Mouse (Mus musculus) MEL (cell line): ENCODE data around the gene Dmrta2. TPM values are rescaled to one million over a fixed set of nuclear protein-coding genes. Genes with fewer than 3 reads are reported as not detected.

Experiments used
- DNase-seq: peaks from one replicate; pipeline ENCODE4 v3.0.0; 2011; ENCODE audit warnings: low read depth, low spot score
- H3K27ac ChIP-seq: 2 replicates; pipeline ENCODE4 v1.5.1; 2012; ENCODE audit warnings: low read depth, mild to moderate bottlenecking, control low read depth, low read length, moderate library complexity; ENCODE audit not compliant: control insufficient read depth
- H3K27me3 ChIP-seq, 2 experiments: fragments of 150-350 bp in 1 of 2; sonication (generic) in 1 of 2; 2 replicates each; pipeline ENCODE4 v1.6.1; 2012; ENCODE audit warnings: low read length in 2 of 2, mild to moderate bottlenecking in 2 of 2, improper control_type of control experiment in 1 of 2, moderate library complexity in 1 of 2; ENCODE audit not compliant: insufficient read depth in 2 of 2, control insufficient read depth in 1 of 2
- H3K36me3 ChIP-seq, 2 experiments: 2 replicates each; pipeline ENCODE4 v1.6.1; 2012 to 2014; ENCODE audit warnings: low read length in 2 of 2, improper control_type of control experiment in 1 of 2, inconsistent platforms in 1 of 2, mild to moderate bottlenecking in 1 of 2; ENCODE audit not compliant: insufficient read depth in 2 of 2, control insufficient read depth in 1 of 2
- H3K4me1 ChIP-seq, 2 experiments: fragments of 150-350 bp in 1 of 2; sonication (generic) in 1 of 2; 2 replicates each; pipeline ENCODE4 v1.6.1; 2012; ENCODE audit warnings: low read length in 2 of 2, improper control_type of control experiment in 1 of 2, mild to moderate bottlenecking in 1 of 2; ENCODE audit not compliant: insufficient read depth in 2 of 2, control insufficient read depth in 1 of 2
- H3K4me3 ChIP-seq, 2 experiments: fragments of 150-350 bp in 1 of 2; sonication (generic) in 1 of 2; 2 replicates each; pipeline ENCODE4 v1.5.1; 2012; ENCODE audit warnings: low read depth in 2 of 2, low read length in 2 of 2, mild to moderate bottlenecking in 2 of 2, moderate library complexity in 2 of 2, control low read depth in 1 of 2, improper control_type of control experiment in 1 of 2; ENCODE audit not compliant: control insufficient read depth in 1 of 2, insufficient read depth in 1 of 2
- H3K79me2 ChIP-seq: 2 replicates; pipeline ENCODE4 v1.6.1; 2012; ENCODE audit warnings: mild to moderate bottlenecking, low read length, moderate library complexity; ENCODE audit not compliant: control insufficient read depth, poor library complexity, insufficient read depth
- H3K9ac ChIP-seq: 2 replicates; pipeline ENCODE4 v1.6.1; 2012; ENCODE audit warnings: low read depth, mild to moderate bottlenecking, control low read depth, low read length, moderate library complexity; ENCODE audit not compliant: control insufficient read depth, poor library complexity, severe bottlenecking
- H3K9me3 ChIP-seq: fragments of 150-350 bp; sonication (generic); replicated peaks from 2 replicates; pipeline ENCODE4 v1.6.1; 2012; ENCODE audit warnings: mild to moderate bottlenecking, low read length, improper control_type of control experiment, moderate library complexity; ENCODE audit not compliant: insufficient read depth
- CHD2 ChIP-seq: IDR thresholded peaks from 2 replicates; pipeline ENCODE4 v1.6.1; 2011; ENCODE audit warnings: low read length, improper control_type of control experiment
- CTCF ChIP-seq, 3 experiments: IDR thresholded peaks in 2 of 3; conservative IDR thresholded peaks in 1 of 3; 2 replicates each; pipeline ENCODE4 v1.5.1; 2011 to 2012; ENCODE audit warnings: low read length in 3 of 3, low read depth in 2 of 3, mild to moderate bottlenecking in 2 of 3, improper control_type of control experiment in 1 of 3, inconsistent platforms in 1 of 3, mixed read lengths in 1 of 3, moderate library complexity in 1 of 3; ENCODE audit not compliant: control insufficient read depth in 1 of 3, insufficient read depth in 1 of 3, poor library complexity in 1 of 3, severe bottlenecking in 1 of 3
- ELF1 ChIP-seq: IDR thresholded peaks from 2 replicates; pipeline ENCODE4 v1.6.1; 2014; ENCODE audit warnings: low read depth, mild to moderate bottlenecking, inconsistent platforms, low read length, improper control_type of control experiment, moderate library complexity
- EP300 ChIP-seq, 2 experiments: IDR thresholded peaks; 2 replicates each; pipeline ENCODE4 v1.6.1; 2011; ENCODE audit warnings: improper control_type of control experiment in 2 of 2, low read length in 2 of 2, low read depth in 1 of 2, mild to moderate bottlenecking in 1 of 2
- ETS1 ChIP-seq: IDR thresholded peaks from 2 replicates; pipeline ENCODE4 v1.6.1; 2012; ENCODE audit warnings: low read depth, mild to moderate bottlenecking, inconsistent platforms, low read length, improper control_type of control experiment, moderate library complexity
- GABPA ChIP-seq: IDR thresholded peaks from 2 replicates; pipeline ENCODE4 v1.6.1; 2012; ENCODE audit warnings: low read depth, mild to moderate bottlenecking, inconsistent platforms, low read length, improper control_type of control experiment, moderate library complexity
- HCFC1 ChIP-seq: IDR thresholded peaks from 2 replicates; pipeline ENCODE4 v1.6.1; 2012; ENCODE audit warnings: low read depth, mild to moderate bottlenecking, inconsistent platforms, low read length, improper control_type of control experiment, moderate library complexity
- MAFK ChIP-seq: IDR thresholded peaks from 2 replicates; pipeline ENCODE4 v1.6.1; 2011; ENCODE audit warnings: low read depth, mild to moderate bottlenecking, low read length, improper control_type of control experiment, borderline replicate concordance
- MAZ ChIP-seq: IDR thresholded peaks from 2 replicates; pipeline ENCODE4 v1.6.1; 2012; ENCODE audit warnings: low read depth, mild to moderate bottlenecking, inconsistent platforms, low read length, improper control_type of control experiment
- MXI1 ChIP-seq: IDR thresholded peaks from 2 replicates; pipeline ENCODE4 v1.6.1; 2011; ENCODE audit warnings: mild to moderate bottlenecking, low read depth, low read length, improper control_type of control experiment
- NELFE ChIP-seq: IDR thresholded peaks from 2 replicates; pipeline ENCODE4 v1.6.1; 2011; ENCODE audit warnings: low read depth, low read length, improper control_type of control experiment
- NRF1 ChIP-seq: IDR thresholded peaks from 2 replicates; pipeline ENCODE4 v1.6.1; 2014; ENCODE audit warnings: low read depth, mild to moderate bottlenecking, inconsistent platforms, low read length, improper control_type of control experiment, moderate library complexity; ENCODE audit not compliant: poor library complexity, insufficient read depth, severe bottlenecking
- POLR2AphosphoS5 ChIP-seq: IDR thresholded peaks from 2 replicates; pipeline ENCODE4 v1.6.1; 2012; ENCODE audit warnings: low read depth, borderline replicate concordance, mild to moderate bottlenecking, inconsistent platforms, low read length, moderate library complexity, mixed read lengths
- TAL1 ChIP-seq: IDR thresholded peaks from 2 replicates; pipeline ENCODE4 v1.6.1; 2012; ENCODE audit warnings: mild to moderate bottlenecking, inconsistent platforms, low read length, moderate library complexity, mixed read lengths
- TBP ChIP-seq: IDR thresholded peaks from 2 replicates; pipeline ENCODE4 v1.8.0; 2011; ENCODE audit warnings: low read depth, low read length, improper control_type of control experiment
- ZC3H11A ChIP-seq: IDR thresholded peaks from 2 replicates; pipeline ENCODE4 v1.6.1; 2012; ENCODE audit warnings: low read depth, mild to moderate bottlenecking, inconsistent platforms, low read length, improper control_type of control experiment
- ZNF384 ChIP-seq: IDR thresholded peaks from 2 replicates; pipeline ENCODE4 v1.6.1; 2012; ENCODE audit warnings: low read depth, mild to moderate bottlenecking, inconsistent platforms, low read length, improper control_type of control experiment
- polyA plus RNA-seq, 2 experiments: library from polyadenylated mRNA; stranded (reverse) in 1 of 2; unstranded in 1 of 2; fragments of >175 nt in 1 of 2; fragments of >200 nt in 1 of 2; gene quantifications; 2 replicates each; pipeline versions ENCODE4 v1.2.1 to v1.2.4; 2012; ENCODE audit warnings: low replicate concordance in 2 of 2, low read depth in 1 of 2; ENCODE audit not compliant: insufficient read length in 2 of 2, insufficient read depth in 1 of 2, missing spikeins in 1 of 2
- total RNA-seq: library from RNA; depleted of rRNA; stranded (reverse); fragments of 300-350 nt; gene quantifications from 2 replicates; pipeline ENCODE4 v1.2.3, GENCODE M21; 2012

The Dmrta2 gene
- total and polyA plus RNA-seq, 3 experiments, result 0.08 to 0.11 TPM; not detected in 1

DNA sequence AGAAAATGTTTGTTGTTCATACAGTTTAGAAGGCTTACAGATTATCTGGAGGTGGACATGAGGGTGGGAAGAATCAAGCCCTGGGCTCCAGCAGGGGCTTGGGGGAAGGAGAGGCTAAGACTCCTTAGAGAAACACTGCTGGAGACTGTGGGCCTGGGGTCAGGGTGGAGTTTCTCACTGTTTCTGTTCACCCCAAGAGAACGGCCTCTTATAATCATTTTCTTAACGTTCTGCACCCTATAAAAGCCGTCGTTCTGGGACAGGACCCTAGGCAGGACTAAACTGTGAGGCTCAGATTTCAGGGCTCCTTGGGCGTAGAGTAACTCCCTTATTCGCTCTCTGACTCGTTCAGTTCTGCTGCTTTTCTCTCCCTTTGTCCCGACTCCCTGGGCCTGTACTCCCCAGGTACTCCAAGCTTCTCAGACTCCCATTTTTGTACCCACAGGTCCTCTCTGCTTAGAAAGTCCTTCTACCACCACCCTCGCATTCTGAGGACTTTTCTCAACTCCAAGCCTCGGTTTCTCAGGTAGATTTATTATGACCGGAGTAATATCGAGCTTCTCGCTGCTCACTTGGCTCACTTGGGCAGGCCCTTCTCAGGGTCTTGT lies 9.0 kb downstream of the Dmrta2 start:
- Histone ChIP-seq H3K79me2 (no peaks in the 10 kb centered on the region), H3K4me3 (no peak overlapping the region), H3K27ac (no peak overlapping the region), H3K27me3 (no peaks in the 10 kb centered on the region), H3K9ac (no peak overlapping the region), H3K36me3 (no peaks in the 10 kb centered on the region)
- DNase-seq, result no peak
- TF ChIP-seq ETS1 (no peak), ZC3H11A (no peak), TAL1 (no peak), ZNF384 (no peak), HCFC1 (no peak), NRF1 (no peak)
- TF ChIP-seq, all 39 proteins: peak for 0
- Histone ChIP-seq H3K9me3 (no peaks in the 10 kb centered on the region), H3K4me1 (no peaks in the 10 kb centered on the region)

- Histone ChIP-seq H3K9me3 (no peaks in the 10 kb centered on the region), H3K36me3 (no peaks in the 10 kb centered on the region), H3K79me2 (no peaks in the 10 kb centered on the region), H3K27ac (no peak overlapping the region), H3K4me3 (no peak overlapping the region), H3K27me3 (no peaks in the 10 kb centered on the region), H3K4me1 (no peaks in the 10 kb centered on the region), H3K9ac (no peak overlapping the region)
- DNase-seq, result no peak
- no peak for TF ChIP-seq ZNF384
- no peak for TF ChIP-seq POLR2AphosphoS5
- TF ChIP-seq NELFE, result no peak
- TF ChIP-seq EP300 (IDR thresholded peaks at IDR 0.05; ENCODE audit: low read depth in 1 of 2, low read length in 2 of 2), result no peak
- no peak for TF ChIP-seq ZC3H11A
- TF ChIP-seq MAZ, result no peak
- TF ChIP-seq TBP, result no peak
- TF ChIP-seq HCFC1, result no peak
- no peak for TF ChIP-seq NRF1
- no peak for TF ChIP-seq GABPA
- TF ChIP-seq MXI1, result no peak
- TF ChIP-seq TAL1, result no peak
- TF ChIP-seq MAFK, result no peak
- no peak for TF ChIP-seq ELF1
- TF ChIP-seq CTCF (IDR thresholded peaks at IDR 0.05 in 2 of 3, conservative IDR thresholded peaks at IDR 0.05 in 1 of 3; ENCODE audit: control insufficient read depth in 1 of 3, insufficient read depth in 1 of 3, low read depth in 2 of 3, low read length in 3 of 3, poor library complexity in 1 of 3, severe bottlenecking in 1 of 3), result no peak
- no peak for TF ChIP-seq CHD2
Measured at GRCm38 (mm10) chr4:109987560-109988362, 9.9 kb downstream of the Dmrta2 start.
